Mouse (Mus musculus): ENCODE measurements around the gene 1700022I11Rik.

- TF ChIP-seq CTCF (IDR thresholded peaks at IDR 0.05; ENCODE audit: low read depth, low read length) (no peak), GATA2 (IDR thresholded peaks at IDR 0.05; ENCODE audit: borderline replicate concordance, low read depth, low read length) (no peak), POLR2AphosphoS5 (IDR thresholded peaks at IDR 0.05; ENCODE audit: insufficient replicate concordance, low read depth, low read length) (no peak), TAL1 (conservative IDR thresholded peaks at IDR 0.05; ENCODE audit: low read depth, low read length) (no peak)
Measured at GRCm38 (mm10) chr4:42949676-42950051, 19.7 kb upstream of the 1700022I11Rik start, which contains the start of gene Dnajb5.
